Mouse (Mus musculus) heart, embryonic 15.5 days (tissue): ENCODE data around the gene Krt15. TPM values are rescaled to one million over a fixed set of nuclear protein-coding genes. Genes with fewer than 3 reads are reported as not detected.

Experiments used
- ATAC-seq: fragments of 200-750 bp; cut with Nextera tagmentation; replicated peaks from 2 replicates; pipeline ENCODE4 v1.8.0; 2017; ENCODE audit warnings: low read depth, moderate TSS enrichment; ENCODE audit not compliant: insufficient number of reproducible peaks, insufficient read depth, low FRiP score
- H3K27ac ChIP-seq: fragments of 300-500 bp; sonication (generic); 2 replicates; pipeline ENCODE4 v1.5.1; 2015; ENCODE audit warnings: mild to moderate bottlenecking, inconsistent platforms
- H3K27me3 ChIP-seq: fragments of 300-500 bp; sonication (generic); 2 replicates; pipeline ENCODE4 v1.6.1; 2015; ENCODE audit warnings: inconsistent platforms
- H3K36me3 ChIP-seq: fragments of 300-500 bp; sonication (generic); 2 replicates; pipeline ENCODE4 v1.6.1; 2015; ENCODE audit warnings: mild to moderate bottlenecking, inconsistent platforms
- H3K4me1 ChIP-seq: fragments of 300-500 bp; sonication (generic); replicated peaks from 2 replicates; pipeline ENCODE4 v1.6.1; 2015; ENCODE audit warnings: inconsistent platforms
- H3K4me2 ChIP-seq: fragments of 300-500 bp; sonication (generic); 2 replicates; pipeline ENCODE4 v1.6.1; 2015; ENCODE audit warnings: inconsistent platforms, mild to moderate bottlenecking, moderate library complexity
- H3K4me3 ChIP-seq: fragments of 300-500 bp; sonication (generic); 2 replicates; pipeline ENCODE4 v1.5.1; 2015; ENCODE audit warnings: mild to moderate bottlenecking, inconsistent platforms
- H3K9ac ChIP-seq: fragments of 300-500 bp; sonication (generic); 2 replicates; pipeline ENCODE4 v1.6.1; 2015; ENCODE audit warnings: mild to moderate bottlenecking, inconsistent platforms
- H3K9me3 ChIP-seq: fragments of 300-500 bp; sonication (generic); replicated peaks from 2 replicates; pipeline ENCODE4 v1.6.1; 2016; ENCODE audit warnings: inconsistent platforms
- WGBS: fragments of 180-500 bp; shearing (Covaris S2); methylation state at CpG from one replicate; pipeline ENCODE4 v1.1.7; 2015; ENCODE audit warnings: mixed read lengths; 5-methylcytosine and 5-hydroxymethylcytosine counted together
- polyA plus RNA-seq: library from polyadenylated mRNA; unstranded; fragments of >200 nt; fragmentation: Nextera tagmentation; extraction: Ambion mirVana; gene quantifications from 2 replicates; pipeline ENCODE4 v1.2.1, GENCODE M21; 2015

The Krt15 gene
- polyA plus RNA-seq, 1 experiment from 2014 or later = 4.2 TPM

GRCm38 (mm10) chr11:100148615-100149330, 13.0 kb upstream of the Krt15 start, which contains the start of gene Krt19:
Gene Krt19 (minus strand): TSS chr11:100148665.
- Histone ChIP-seq H3K9ac (no peak within 1 kb of the TSS), H3K4me1 (peaks cover 27% of the 10 kb centered on the region), H3K4me3 (no peak within 1 kb of the TSS), H3K36me3 (no peaks in the 10 kb centered on the region), H3K27ac (no peak within 1 kb of the TSS), H3K9me3 (no peaks in the 10 kb centered on the region), H3K4me2 (no peak within 1 kb of the TSS), H3K27me3 (peaks cover 21% of the 10 kb centered on the region)
- no peak for ATAC-seq
- 37% methylated on average over 9 of the region's 9 CpGs for WGBS

- 50% methylated on average over 5 of the region's 5 CpGs for WGBS
- Histone ChIP-seq H3K36me3 (no peaks in the 10 kb centered on the region), H3K4me2 (no peak overlapping the region), H3K9me3 (no peaks in the 10 kb centered on the region), H3K4me1 (peaks cover 27% of the 10 kb centered on the region), H3K27ac (no peak overlapping the region), H3K4me3 (no peak overlapping the region), H3K9ac (no peak overlapping the region), H3K27me3 (peaks cover 21% of the 10 kb centered on the region)
- ATAC-seq = no peak
These were observed 12.0 kb upstream of the Krt15 start for GRCm38 (mm10) chr11:100147566-100148353.

- Histone ChIP-seq H3K9ac (peak overlapping the region; percentile 49), H3K9me3 (no peaks in the 10 kb centered on the region), H3K27me3 (peaks cover 21% of the 10 kb centered on the region), H3K27ac (peak overlapping the region; percentile 12; the same call in 1 of the 2 replicates), H3K4me2 (peak overlapping the region; percentile 83), H3K4me1 (peaks cover 27% of the 10 kb centered on the region), H3K36me3 (no peaks in the 10 kb centered on the region), H3K4me3 (peak overlapping the region; percentile 53)
- WGBS = 2% methylated on average over 13 of the region's 13 CpGs
- ATAC-seq = peak; percentile 59; the same call in 1 of the 2 replicates
These were observed 10.3 kb upstream of the Krt15 start for GRCm38 (mm10) chr11:100145858-100146560.

- peak overlapping the region; percentile 12; the same call in 1 of the 2 replicates for H3K27ac ChIP-seq
- peak overlapping the region; percentile 53 for H3K4me3 ChIP-seq
- 3% methylated on average over 20 of the region's 20 CpGs for WGBS
These were observed 9.4 kb upstream of the Krt15 start for GRCm38 (mm10) chr11:100145104-100145503.

GRCm38 (mm10) chr11:100140966-100141365, 5.2 kb upstream of the Krt15 start:
- Histone ChIP-seq H3K4me2 (no peak overlapping the region), H3K9me3 (no peaks in the 10 kb centered on the region), H3K9ac (no peak overlapping the region), H3K36me3 (no peaks in the 10 kb centered on the region), H3K27ac (no peak overlapping the region), H3K4me1 (peaks cover 16% of the 10 kb centered on the region), H3K4me3 (no peak overlapping the region), H3K27me3 (peaks cover 28% of the 10 kb centered on the region)
- WGBS = 78% methylated on average over 21 of the region's 21 CpGs
- no peak for ATAC-seq

More at GRCm38 (mm10) chr11:100145104-100145503, 9.4 kb upstream of the Krt15 start:
- Histone ChIP-seq H3K4me2 (peak overlapping the region; percentile 83), H3K36me3 (no peaks in the 10 kb centered on the region), H3K9me3 (no peaks in the 10 kb centered on the region), H3K9ac (peak overlapping the region; percentile 49), H3K27me3 (peaks cover 21% of the 10 kb centered on the region), H3K4me1 (peaks cover 27% of the 10 kb centered on the region)
- no peak for ATAC-seq

GRCm38 (mm10) chr11:100139391-100139790, 3.7 kb upstream of the Krt15 start:
- Histone ChIP-seq H3K27ac (no peak overlapping the region), H3K4me3 (no peak overlapping the region), H3K4me2 (no peak overlapping the region), H3K9me3 (no peaks in the 10 kb centered on the region), H3K36me3 (no peaks in the 10 kb centered on the region), H3K27me3 (peaks cover 16% of the 10 kb centered on the region), H3K4me1 (0 out of 2 replicates have a peak, but pooled peaks cover 3% of the 10 kb centered on the region), H3K9ac (no peak overlapping the region)
- ATAC-seq = no peak
- WGBS = 52% methylated on average over 2 of the region's 2 CpGs

GRCm38 (mm10) chr11:100138809-100139208, 3.1 kb upstream of the Krt15 start:
- Histone ChIP-seq H3K27me3 (peaks cover 10% of the 10 kb centered on the region), H3K27ac (no peak overlapping the region), H3K4me2 (no peak overlapping the region), H3K4me3 (no peak overlapping the region), H3K9me3 (no peaks in the 10 kb centered on the region), H3K4me1 (0 out of 2 replicates have a peak, but pooled peaks cover 3% of the 10 kb centered on the region), H3K36me3 (no peaks in the 10 kb centered on the region), H3K9ac (no peak overlapping the region)
- 63% methylated on average over 7 of the region's 7 CpGs for WGBS
- ATAC-seq = no peak

- 43% methylated on average over 5 of the region's 5 CpGs for WGBS
- Histone ChIP-seq H3K4me1 (0 out of 2 replicates have a peak, but pooled peaks cover 3% of the 10 kb centered on the region), H3K9ac (no peak overlapping the region), H3K27ac (no peak overlapping the region), H3K4me2 (no peak overlapping the region), H3K27me3 (peaks cover 18% of the 10 kb centered on the region; the same call in 1 of the 2 replicates), H3K9me3 (no peaks in the 10 kb centered on the region), H3K4me3 (no peak overlapping the region), H3K36me3 (no peaks in the 10 kb centered on the region)
- ATAC-seq = no peak
These were observed 2.0 kb upstream of the Krt15 start for GRCm38 (mm10) chr11:100137693-100138092.

GRCm38 (mm10) chr11:100136559-100136958, 831 bp upstream of the Krt15 start:
- no peak for ATAC-seq
- Histone ChIP-seq H3K9me3 (no peaks in the 10 kb centered on the region), H3K4me3 (no peak overlapping the region), H3K4me1 (0 out of 2 replicates have a peak, but pooled peaks cover 3% of the 10 kb centered on the region), H3K9ac (no peak overlapping the region), H3K27ac (no peak overlapping the region), H3K4me2 (no peak overlapping the region), H3K36me3 (no peaks in the 10 kb centered on the region), H3K27me3 (peaks cover 25% of the 10 kb centered on the region)
- WGBS = 18% methylated on average over 5 of the region's 5 CpGs

GRCm38 (mm10) chr11:100124901-100125300, 10.8 kb downstream of the Krt15 start:
- ATAC-seq = no peak
- no peak overlapping the region for H3K4me2 ChIP-seq
- 0 out of 2 replicates have a peak, but pooled peaks cover 4% of the 10 kb centered on the region for H3K4me1 ChIP-seq
- no peak overlapping the region for H3K27ac ChIP-seq
- no peaks in the 10 kb centered on the region for H3K36me3 ChIP-seq
- H3K4me3 ChIP-seq = no peak overlapping the region
- WGBS = 74% methylated on average over 7 of the region's 7 CpGs
- H3K9me3 ChIP-seq = no peaks in the 10 kb centered on the region
- no peaks in the 10 kb centered on the region for H3K27me3 ChIP-seq
- no peak overlapping the region for H3K9ac ChIP-seq

- Histone ChIP-seq H3K27me3 (no peaks in the 10 kb centered on the region), H3K4me1 (0 out of 2 replicates have a peak, but pooled peaks cover 4% of the 10 kb centered on the region), H3K9ac (no peak within 1 kb of the TSS), H3K9me3 (no peaks in the 10 kb centered on the region), H3K36me3 (no peaks in the 10 kb centered on the region), H3K4me2 (no peak within 1 kb of the TSS), H3K4me3 (no peak within 1 kb of the TSS), H3K27ac (no peak within 1 kb of the TSS)
- 76% methylated on average over 3 of the region's 3 CpGs for WGBS
- no peak for ATAC-seq
These were observed 14.3 kb downstream of the Krt15 start, which contains the start of gene Krt13 for GRCm38 (mm10) chr11:100121466-100121865. Gene Krt13 (minus strand): TSS chr11:100121566.
